Mouse (Mus musculus) CH12.LX (cell line): ENCODE data around the gene Hist3h2a. TPM values are rescaled to one million over a fixed set of nuclear protein-coding genes. Genes with fewer than 3 reads are reported as not detected.

Experiments used
- DNase-seq: peaks from one replicate; pipeline ENCODE4 v3.0.0-alpha.2; 2013; ENCODE audit errors: extremely low read depth
- H3K27ac ChIP-seq: 2 replicates; pipeline ENCODE4 v1.5.1; 2012; ENCODE audit warnings: low read depth, mild to moderate bottlenecking, control low read depth, moderate library complexity; ENCODE audit not compliant: insufficient read depth
- H3K27me3 ChIP-seq: replicated peaks from 2 replicates; pipeline ENCODE3; 2012; ENCODE audit warnings: inconsistent platforms
- H3K36me3 ChIP-seq, 2 experiments: replicated peaks in 1 of 2; 2 replicates each; pipeline versions ENCODE3 to v1.6.1; 2012; ENCODE audit warnings: inconsistent platforms in 1 of 2, low read length in 1 of 2, mild to moderate bottlenecking in 1 of 2, mixed read lengths in 1 of 2, moderate library complexity in 1 of 2; ENCODE audit not compliant: control insufficient read depth in 1 of 2, insufficient read depth in 1 of 2
- H3K4me1 ChIP-seq, 2 experiments: 2 replicates each; pipeline ENCODE4 v1.6.1; 2012; ENCODE audit warnings: inconsistent platforms in 1 of 2, moderate library complexity in 1 of 2; ENCODE audit not compliant: insufficient read depth in 2 of 2, control insufficient read depth in 1 of 2
- H3K4me2 ChIP-seq: 2 replicates; pipeline ENCODE4 v1.6.1; 2012; ENCODE audit warnings: low read depth, mild to moderate bottlenecking, control low read depth; ENCODE audit not compliant: poor library complexity, insufficient read depth, severe bottlenecking
- H3K4me3 ChIP-seq, 3 experiments: fragments of 150-350 bp in 1 of 3; sonication (generic) in 1 of 3; replicated peaks in 1 of 3; 2 replicates each; pipeline versions ENCODE3 to v1.5.1; 2011 to 2012; ENCODE audit warnings: low read depth in 2 of 3, low read length in 2 of 3, mild to moderate bottlenecking in 2 of 3, moderate library complexity in 2 of 3, control low read depth in 1 of 3, improper control_type of control experiment in 1 of 3, inconsistent platforms in 1 of 3, mixed read lengths in 1 of 3; ENCODE audit not compliant: poor library complexity in 1 of 3
- H3K79me2 ChIP-seq: replicated peaks from 2 replicates; pipeline ENCODE4 v1.6.1; 2012; ENCODE audit warnings: mild to moderate bottlenecking, moderate library complexity; ENCODE audit not compliant: control insufficient read depth, poor library complexity, insufficient read depth, severe bottlenecking; ENCODE audit errors: extremely low read depth
- H3K9ac ChIP-seq: 2 replicates; pipeline ENCODE4 v1.6.1; 2012; ENCODE audit warnings: low read depth, mild to moderate bottlenecking, control low read depth, moderate library complexity; ENCODE audit not compliant: insufficient read depth
- H3K9me3 ChIP-seq: replicated peaks from 2 replicates; pipeline ENCODE3; 2012; ENCODE audit warnings: low read length, inconsistent platforms, mixed read lengths
- BHLHE40 ChIP-seq: IDR thresholded peaks from 2 replicates; pipeline ENCODE4 v1.6.1; 2011; ENCODE audit warnings: mild to moderate bottlenecking, low read depth, low read length, improper control_type of control experiment
- CHD1 ChIP-seq: IDR thresholded peaks from 2 replicates; pipeline ENCODE4 v1.6.1; 2012; ENCODE audit warnings: low read depth, low read length, improper control_type of control experiment, inconsistent platforms
- CTCF ChIP-seq, 2 experiments: IDR thresholded peaks in 1 of 2; conservative IDR thresholded peaks in 1 of 2; 2 replicates each; pipeline ENCODE4 v1.5.1; 2011 to 2012; ENCODE audit warnings: low read depth in 2 of 2, low read length in 2 of 2, improper control_type of control experiment in 1 of 2, inconsistent platforms in 1 of 2, mild to moderate bottlenecking in 1 of 2, moderate library complexity in 1 of 2
- E2F4 ChIP-seq: IDR thresholded peaks from 2 replicates; pipeline ENCODE4 v1.6.1; 2011; ENCODE audit warnings: low read depth, low read length, improper control_type of control experiment; ENCODE audit not compliant: insufficient replicate concordance
- ELF1 ChIP-seq: IDR thresholded peaks from 2 replicates; pipeline ENCODE4 v1.6.1; 2014; ENCODE audit warnings: low read depth, mild to moderate bottlenecking, inconsistent platforms, low read length, improper control_type of control experiment
- ETS1 ChIP-seq: conservative IDR thresholded peaks from 2 replicates; pipeline ENCODE4 v1.6.1; 2012; ENCODE audit warnings: low read depth, mild to moderate bottlenecking, inconsistent platforms, low read length, improper control_type of control experiment, moderate library complexity
- HCFC1 ChIP-seq: IDR thresholded peaks from 2 replicates; pipeline ENCODE4 v1.6.1; 2012; ENCODE audit warnings: low read depth, mild to moderate bottlenecking, inconsistent platforms, low read length, improper control_type of control experiment
- IRF4 ChIP-seq: IDR thresholded peaks from 2 replicates; pipeline ENCODE4 v1.6.1; 2014; ENCODE audit warnings: low read depth, mild to moderate bottlenecking, inconsistent platforms, low read length, improper control_type of control experiment
- JUN ChIP-seq: IDR thresholded peaks from 2 replicates; pipeline ENCODE4 v1.6.1; 2011; ENCODE audit warnings: low read depth, mild to moderate bottlenecking, low read length, improper control_type of control experiment, moderate library complexity; ENCODE audit not compliant: insufficient read depth
- JUND ChIP-seq: conservative IDR thresholded peaks from 2 replicates; pipeline ENCODE4 v1.6.1; 2011; ENCODE audit warnings: low read depth, low read length, improper control_type of control experiment
- KAT2A ChIP-seq: IDR thresholded peaks from 2 replicates; pipeline ENCODE4 v1.6.1; 2012; ENCODE audit warnings: low read length, improper control_type of control experiment, inconsistent platforms; ENCODE audit not compliant: insufficient replicate concordance
- MAFK ChIP-seq: IDR thresholded peaks from 2 replicates; pipeline ENCODE4 v1.6.1; 2011; ENCODE audit warnings: low read length, improper control_type of control experiment; ENCODE audit not compliant: insufficient replicate concordance
- MAX ChIP-seq: IDR thresholded peaks from 2 replicates; pipeline ENCODE4 v1.6.1; 2011; ENCODE audit warnings: low read length, improper control_type of control experiment
- MAZ ChIP-seq: IDR thresholded peaks from 2 replicates; pipeline ENCODE4 v1.6.1; 2012; ENCODE audit warnings: low read depth, mild to moderate bottlenecking, inconsistent platforms, low read length, improper control_type of control experiment, moderate library complexity
- MEF2A ChIP-seq: IDR thresholded peaks from 2 replicates; pipeline ENCODE4 v1.6.1; 2014; ENCODE audit warnings: low read depth, mild to moderate bottlenecking, inconsistent platforms, low read length, improper control_type of control experiment, borderline replicate concordance
- MXI1 ChIP-seq: IDR thresholded peaks from 2 replicates; pipeline ENCODE4 v1.6.1; 2011; ENCODE audit warnings: mild to moderate bottlenecking, low read depth, low read length, improper control_type of control experiment
- MYC ChIP-seq: IDR thresholded peaks from 2 replicates; pipeline ENCODE4 v1.6.1; 2011; ENCODE audit warnings: low read depth, mild to moderate bottlenecking, improper control_type of control experiment, low read length
- NELFE ChIP-seq: IDR thresholded peaks from 2 replicates; pipeline ENCODE4 v1.6.1; 2011; ENCODE audit warnings: low read depth, low read length, improper control_type of control experiment
- PAX5 ChIP-seq: IDR thresholded peaks from 2 replicates; pipeline ENCODE4 v1.6.1; 2012; ENCODE audit warnings: low read length, inconsistent platforms, mixed read lengths
- POLR2A ChIP-seq: IDR thresholded peaks from 2 replicates; pipeline ENCODE4 v1.6.1; 2011; ENCODE audit warnings: low read depth, mild to moderate bottlenecking, improper control_type of control experiment, low read length
- POLR2AphosphoS2 ChIP-seq: IDR thresholded peaks from 2 replicates; pipeline ENCODE4 v1.6.1; 2011; ENCODE audit warnings: low read depth, low read length, improper control_type of control experiment
- RAD21 ChIP-seq: IDR thresholded peaks from 2 replicates; pipeline ENCODE4 v1.6.1; 2011; ENCODE audit warnings: low read depth, mild to moderate bottlenecking, low read length, improper control_type of control experiment, moderate library complexity
- SIN3A ChIP-seq: IDR thresholded peaks from 2 replicates; pipeline ENCODE4 v1.6.1; 2012; ENCODE audit warnings: low read length, improper control_type of control experiment, inconsistent platforms
- SMC3 ChIP-seq: IDR thresholded peaks from 2 replicates; pipeline ENCODE4 v1.6.1; 2011; ENCODE audit warnings: low read depth, low read length, improper control_type of control experiment
- TBP ChIP-seq: conservative IDR thresholded peaks from 2 replicates; pipeline ENCODE4 v1.6.1; 2011; ENCODE audit warnings: low read depth, low read length, improper control_type of control experiment
- TCF12 ChIP-seq: IDR thresholded peaks from 2 replicates; pipeline ENCODE4 v1.6.1; 2014; ENCODE audit warnings: low read depth, mild to moderate bottlenecking, inconsistent platforms, low read length, improper control_type of control experiment
- UBTF ChIP-seq: IDR thresholded peaks from 2 replicates; pipeline ENCODE4 v1.6.1; 2012; ENCODE audit warnings: low read depth, mild to moderate bottlenecking, inconsistent platforms, low read length, improper control_type of control experiment, moderate library complexity
- USF2 ChIP-seq: conservative IDR thresholded peaks from 2 replicates; pipeline ENCODE4 v1.6.1; 2011; ENCODE audit warnings: low read depth, low read length, improper control_type of control experiment
- ZKSCAN1 ChIP-seq: IDR thresholded peaks from 2 replicates; pipeline ENCODE4 v1.6.1; 2012; ENCODE audit warnings: low read depth, inconsistent platforms, low read length, improper control_type of control experiment, borderline replicate concordance
- ZMIZ1 ChIP-seq: IDR thresholded peaks from 2 replicates; pipeline ENCODE4 v1.6.1; 2012; ENCODE audit warnings: low read depth, mild to moderate bottlenecking, inconsistent platforms, low read length, improper control_type of control experiment
- dilution Hi-C: fragments of 300-500 bp; cut with MboI; formaldehyde crosslinking; loops from 2 replicates; pipeline ENCODE4 v1.14.3; 2020; ENCODE audit warnings: low sequenced_read_pairs; ENCODE audit not compliant: extremely low pct_unique_long_range_greater_than_20kb, extremely low pct_ligation_motif_present
- in situ Hi-C: fragments of 300-500 bp; cut with MboI; formaldehyde crosslinking; loops from 3 replicates; pipeline ENCODE4 v1.14.3; 2019; ENCODE audit warnings: low sequenced_read_pairs, low pct_ligation_motif_present, low pct_unique_long_range_greater_than_20kb, mixed read lengths
- polyA plus RNA-seq: library from polyadenylated mRNA; unstranded; fragments of >175 nt; gene quantifications from 2 replicates; pipeline ENCODE4 v1.2.1, GENCODE M21; 2012; ENCODE audit warnings: low read depth; ENCODE audit not compliant: insufficient read length
- total RNA-seq, 2 experiments: library from RNA; depleted of rRNA; stranded (reverse); fragments of 300-350 nt in 1 of 2; fragments of >200 nt in 1 of 2; gene quantifications; 2 replicates each; pipeline ENCODE4 v1.2.3; 2012 to 2014

Hist3h2a gene
- total and polyA plus RNA-seq, 3 experiments, result 1.2 to 97.2 (median 6.1) TPM

DNA sequence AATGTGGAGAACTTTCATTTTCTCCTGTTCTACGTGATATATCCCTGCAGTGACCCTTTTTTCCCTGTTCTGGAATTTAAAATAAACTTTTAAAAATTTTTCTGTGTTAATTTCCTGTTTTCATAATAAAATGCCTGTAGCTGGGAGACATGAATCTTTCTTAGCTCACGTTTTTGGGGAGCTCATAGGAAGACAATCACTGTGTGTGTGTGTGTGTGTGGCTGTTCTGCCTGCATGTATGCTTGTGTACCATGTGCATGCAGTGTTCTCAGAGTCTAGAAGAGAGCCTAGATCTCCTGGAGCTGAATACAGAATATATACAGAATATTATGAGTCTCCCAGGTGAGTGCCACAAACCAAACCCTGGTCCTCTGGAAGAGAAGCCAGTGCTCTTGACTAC, 27.4 kb upstream of the Hist3h2a start:
- Histone ChIP-seq H3K9ac (no peak overlapping the region), H3K4me2 (no peak overlapping the region)
- in situ Hi-C loops, result no loop called here

DNA sequence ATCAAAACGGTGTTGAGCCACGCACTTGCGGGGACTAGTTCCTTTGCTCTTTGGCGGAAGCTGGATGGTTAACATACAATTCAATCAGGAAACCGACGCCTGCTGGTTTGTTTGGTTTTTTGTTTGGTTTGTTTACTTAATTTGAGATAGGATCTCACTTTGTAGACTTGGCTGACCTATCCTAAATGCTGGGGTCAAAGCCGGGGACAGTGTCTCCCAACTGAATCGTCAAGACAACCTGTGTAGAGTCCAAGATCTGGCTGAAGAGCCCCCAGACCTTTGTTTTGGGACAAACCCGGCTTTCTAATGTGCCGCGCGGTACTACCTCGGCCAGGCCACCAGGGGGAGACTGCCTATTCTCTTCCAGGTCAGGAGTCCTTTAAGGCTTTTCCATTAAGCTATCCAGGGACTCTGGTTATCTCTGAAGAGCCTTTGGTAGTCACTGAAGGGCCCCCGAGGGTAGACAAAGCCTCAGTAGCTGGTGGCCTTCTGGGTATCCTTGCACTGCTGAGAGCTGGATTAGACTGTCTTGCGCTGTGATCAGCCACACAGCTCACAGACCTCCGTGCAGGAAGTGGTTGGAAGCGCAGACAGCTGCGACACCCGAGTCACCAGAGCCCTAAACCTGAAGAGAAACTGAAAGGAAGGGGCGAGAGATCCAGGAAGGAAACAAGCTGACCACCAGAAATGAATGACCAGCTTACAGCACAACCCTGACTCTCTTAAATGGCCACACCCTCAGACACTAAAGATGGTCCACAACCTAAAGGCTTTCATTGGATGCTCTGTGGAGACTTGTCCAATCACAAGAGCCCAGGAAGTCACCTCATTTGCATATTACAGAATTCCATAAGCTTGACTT, 26.5 kb upstream of the Hist3h2a start:
- Histone ChIP-seq H3K27ac (peak overlapping the region; percentile 64), H3K4me3 (peak overlapping the region; percentile 42 to 57 (median 53)), H3K9me3 (no peaks in the 10 kb centered on the region), H3K36me3 (peaks cover 23 to 28% of the 10 kb centered on the region in 2 experiments), H3K4me1 (peaks cover 0 to 6% of the 10 kb centered on the region in 2 experiments; a peak in 3 of 4 replicates), H3K27me3 (peaks cover 16% of the 10 kb centered on the region), H3K79me2 (no peaks in the 10 kb centered on the region), H3K4me2 (peak overlapping the region; percentile 90), H3K9ac (peak overlapping the region; percentile 26)
- dilution Hi-C loops, result no loop called here
- in situ Hi-C loops, result no loop called here
- peak; percentile 78 for DNase-seq
- no peak for TF ChIP-seq IRF4
- no peak for TF ChIP-seq POLR2AphosphoS2
- TF ChIP-seq ZKSCAN1, result no peak
- no peak for TF ChIP-seq MAFK
- TF ChIP-seq ETS1, result peak; percentile 62; the same call in 1 of the 2 replicates
- TF ChIP-seq USF2, result no peak
- peak; percentile 85 to 94 for TF ChIP-seq CTCF (conservative IDR thresholded peaks at IDR 0.05 in 1 of 2, IDR thresholded peaks at IDR 0.05 in 1 of 2; ENCODE audit: low read depth in 2 of 2, low read length in 2 of 2)
- TF ChIP-seq E2F4, result no peak
- TF ChIP-seq CHD1, result no peak
- peak; percentile 63 for TF ChIP-seq RAD21
- no peak for TF ChIP-seq MAZ
- TF ChIP-seq JUND, result no peak
- 0 out of 2 replicates have a peak, but pooled peaks have one; percentile 5 for TF ChIP-seq BHLHE40
- TF ChIP-seq MXI1, result no peak
- TF ChIP-seq ELF1, result peak; percentile 62; the same call in 1 of the 2 replicates
- no peak for TF ChIP-seq KAT2A
- peak; percentile 63; the same call in 1 of the 2 replicates for TF ChIP-seq POLR2A
- TF ChIP-seq SMC3, result peak; percentile 85
- no peak for TF ChIP-seq PAX5
- TF ChIP-seq HCFC1, result no peak
- TF ChIP-seq TCF12, result peak; percentile 67
- TF ChIP-seq SIN3A, result no peak
- no peak for TF ChIP-seq MAX
- TF ChIP-seq MEF2A, result 0 out of 2 replicates have a peak, but pooled peaks have one; percentile 25
- no peak for TF ChIP-seq ZMIZ1
- TF ChIP-seq TBP, result peak; percentile 96
- no peak; the same call in 1 of the 2 replicates for TF ChIP-seq NELFE
- TF ChIP-seq UBTF, result no peak
- no peak for TF ChIP-seq MYC

More for the DNA sequence above, 27.4 kb upstream of the Hist3h2a start:
- Histone ChIP-seq H3K27ac (no peak overlapping the region), H3K9me3 (no peaks in the 10 kb centered on the region), H3K27me3 (peaks cover 18% of the 10 kb centered on the region), H3K4me3 (no peak overlapping the region), H3K36me3 (peaks cover 13 to 18% of the 10 kb centered on the region in 2 experiments), H3K4me1 (peaks cover 2 to 16% of the 10 kb centered on the region in 2 experiments; a peak in 3 of 4 replicates), H3K79me2 (no peaks in the 10 kb centered on the region)
- TF ChIP-seq PAX5, result no peak
- TF ChIP-seq KAT2A, result no peak
- TF ChIP-seq JUN, result no peak
- no peak for TF ChIP-seq E2F4
- no peak for TF ChIP-seq TBP
- TF ChIP-seq ETS1, result no peak
- no peak for TF ChIP-seq ELF1
- dilution Hi-C loops, result no loop called here
- no peak for DNase-seq
